Mouse (Mus musculus): ENCODE data around the gene Olfr373. TPM values are rescaled to one million over a fixed set of nuclear protein-coding genes. Genes with fewer than 3 reads are reported as not detected.

Olfr373 gene
- total and polyA plus RNA-seq, 3 experiments = 0.29 TPM; not detected in 2

- Histone ChIP-seq H3K4me3 (replicated peaks in 1 of 3; ENCODE audit: low read depth in 2 of 3, low read length in 2 of 3, poor library complexity in 1 of 3) (no peak overlapping the region), H3K36me3 (replicated peaks in 1 of 2; ENCODE audit: control insufficient read depth in 1 of 2, insufficient read depth in 1 of 2, low read length in 1 of 2) (no peaks in the 10 kb centered on the region), H3K27me3 (replicated peaks) (peaks cover 4% of the 10 kb centered on the region), H3K79me2 (replicated peaks; ENCODE audit: control insufficient read depth, extremely low read depth, insufficient read depth, poor library complexity, severe bottlenecking) (no peaks in the 10 kb centered on the region), H3K9me3 (replicated peaks; ENCODE audit: low read length) (no peaks in the 10 kb centered on the region), H3K4me2 (ENCODE audit: insufficient read depth, low read depth, poor library complexity, severe bottlenecking) (no peak overlapping the region), H3K9ac (ENCODE audit: insufficient read depth, low read depth) (no peak overlapping the region), H3K4me1 (ENCODE audit: control insufficient read depth in 1 of 2, insufficient read depth in 2 of 2) (peaks cover 5 to 6% of the 10 kb centered on the region in 2 experiments; a peak in 3 of 4 replicates), H3K27ac (ENCODE audit: insufficient read depth, low read depth) (no peak overlapping the region)
- no peak for TF ChIP-seq SMC3 (IDR thresholded peaks at IDR 0.05; ENCODE audit: low read depth, low read length)
- TF ChIP-seq POLR2A (IDR thresholded peaks at IDR 0.05; ENCODE audit: low read depth, low read length) = no peak
- TF ChIP-seq MAX (IDR thresholded peaks at IDR 0.05; ENCODE audit: low read length) = no peak
- no peak for TF ChIP-seq GABPA (IDR thresholded peaks at IDR 0.05; ENCODE audit: insufficient replicate concordance, low read depth, low read length)
- no peak for TF ChIP-seq HCFC1 (IDR thresholded peaks at IDR 0.05; ENCODE audit: low read depth, low read length)
- no peak for TF ChIP-seq TCF12 (IDR thresholded peaks at IDR 0.05; ENCODE audit: low read depth, low read length)
- no peak for TF ChIP-seq CHD1 (IDR thresholded peaks at IDR 0.05; ENCODE audit: low read depth, low read length)
- no peak for TF ChIP-seq CTCF (conservative IDR thresholded peaks at IDR 0.05 in 1 of 2, IDR thresholded peaks at IDR 0.05 in 1 of 2; ENCODE audit: low read depth in 2 of 2, low read length in 2 of 2)
- TF ChIP-seq KAT2A (IDR thresholded peaks at IDR 0.05; ENCODE audit: insufficient replicate concordance, low read length) = no peak
- TF ChIP-seq MAZ (IDR thresholded peaks at IDR 0.05; ENCODE audit: low read depth, low read length) = no peak
- no peak for TF ChIP-seq MXI1 (IDR thresholded peaks at IDR 0.05; ENCODE audit: low read depth, low read length)
- no peak for TF ChIP-seq IRF4 (IDR thresholded peaks at IDR 0.05; ENCODE audit: low read depth, low read length)
- no peak for TF ChIP-seq BHLHE40 (IDR thresholded peaks at IDR 0.05; ENCODE audit: low read depth, low read length)
- dilution Hi-C loops (cut with MboI; ENCODE audit: extremely low pct_ligation_motif_present, extremely low pct_unique_long_range_greater_than_20kb, low sequenced_read_pairs) (no loop called here), in situ Hi-C loops (cut with MboI; ENCODE audit: low pct_ligation_motif_present, low pct_unique_long_range_greater_than_20kb, low sequenced_read_pairs) (loop anchor here (25.0 kb wide), 1 partner anchor 974 kb away; no protein-coding TSS in a partner anchor)
- peak; percentile 48 for DNase-seq (ENCODE audit: extremely low read depth)
These were observed 27.9 kb downstream of the Olfr373 start for GRCm38 (mm10) chr8:72110876-72111275.

DNA sequence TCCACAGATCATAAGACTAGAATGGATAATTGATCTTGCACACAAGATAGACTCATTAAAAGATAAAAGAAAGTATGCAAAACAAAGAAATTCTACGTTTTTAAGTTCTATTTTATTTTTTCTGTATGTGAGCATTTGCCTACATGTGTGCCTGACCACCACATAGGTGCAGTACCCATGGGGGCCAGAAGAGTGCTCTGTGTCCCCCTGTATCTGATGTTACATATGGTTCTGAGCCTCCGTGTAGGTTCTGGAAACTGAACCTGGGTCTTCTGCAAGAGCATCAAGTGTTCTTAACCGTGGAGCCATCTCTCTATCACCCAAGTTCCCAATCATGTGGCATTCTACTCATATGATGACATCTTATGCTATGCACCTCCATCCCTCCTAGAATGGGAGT is 29.5 kb downstream of the Olfr373 start:
- H3K9ac ChIP-seq (ENCODE audit: insufficient read depth, low read depth) = no peak overlapping the region
- peaks cover 5 to 6% of the 10 kb centered on the region in 2 experiments; a peak in 3 of 4 replicates for H3K4me1 ChIP-seq (ENCODE audit: control insufficient read depth in 1 of 2, insufficient read depth in 2 of 2)
- no peaks in the 10 kb centered on the region for H3K9me3 ChIP-seq (replicated peaks; ENCODE audit: low read length)
- H3K79me2 ChIP-seq (replicated peaks; ENCODE audit: control insufficient read depth, extremely low read depth, insufficient read depth, poor library complexity, severe bottlenecking) = no peaks in the 10 kb centered on the region
- no peak for DNase-seq (ENCODE audit: extremely low read depth)
- no peak overlapping the region for H3K4me2 ChIP-seq (ENCODE audit: insufficient read depth, low read depth, poor library complexity, severe bottlenecking)
- no peaks in the 10 kb centered on the region for H3K27me3 ChIP-seq (replicated peaks)
- TF ChIP-seq CTCF (conservative IDR thresholded peaks at IDR 0.05 in 1 of 2, IDR thresholded peaks at IDR 0.05 in 1 of 2; ENCODE audit: low read depth in 2 of 2, low read length in 2 of 2) (peak in 1 of 2 experiments; percentile 37; a peak in 2 of 4 replicates), ZMIZ1 (IDR thresholded peaks at IDR 0.05; ENCODE audit: low read depth, low read length) (no peak), RAD21 (IDR thresholded peaks at IDR 0.05; ENCODE audit: low read depth, low read length) (peak; percentile 13)
- in situ Hi-C loops (cut with MboI; ENCODE audit: low pct_ligation_motif_present, low pct_unique_long_range_greater_than_20kb, low sequenced_read_pairs) (loop anchor here (25.0 kb wide), 1 partner anchor 975 kb away; no protein-coding TSS in a partner anchor), dilution Hi-C loops (cut with MboI; ENCODE audit: extremely low pct_ligation_motif_present, extremely low pct_unique_long_range_greater_than_20kb, low sequenced_read_pairs) (no loop called here)
- no peak overlapping the region for H3K4me3 ChIP-seq (replicated peaks in 1 of 3; ENCODE audit: low read depth in 2 of 3, low read length in 2 of 3, poor library complexity in 1 of 3)
- H3K36me3 ChIP-seq (replicated peaks in 1 of 2; ENCODE audit: control insufficient read depth in 1 of 2, insufficient read depth in 1 of 2, low read length in 1 of 2) = no peaks in the 10 kb centered on the region
- H3K27ac ChIP-seq (ENCODE audit: insufficient read depth, low read depth) = no peak overlapping the region
